Mouse (Mus musculus): ENCODE data around the gene Med27. TPM values are rescaled to one million over a fixed set of nuclear protein-coding genes. Genes with fewer than 3 reads are reported as not detected.
A peak's percentile ranks its signal among the peaks of the same experiment; 100 is the strongest.

The Med27 gene
- polyA plus RNA-seq, 1 experiment from 2014 or later, result 77.9 TPM

GRCm38 (mm10) chr2:29436376-29436775 lies 89.8 kb downstream of the Med27 start:
- no peaks in the 10 kb centered on the region for H3K9me3 ChIP-seq (ENCODE audit: control insufficient read depth, low read length)
- WGBS, result 75% methylated on average over 6 of the region's 6 CpGs
- no peak overlapping the region for H3K4me3 ChIP-seq (ENCODE audit: low read depth, low read length)
- no peaks in the 10 kb centered on the region for H3K27me3 ChIP-seq (ENCODE audit: control insufficient read depth, insufficient read depth, low read length)
- no peak for ATAC-seq (ENCODE audit: low read depth)
- H3K4me1 ChIP-seq (ENCODE audit: control insufficient read depth, insufficient read depth, low read length), result 0 out of 2 replicates have a peak, but pooled peaks cover 3% of the 10 kb centered on the region
- H3K9ac ChIP-seq (replicated peaks; ENCODE audit: low read depth, low read length), result no peak overlapping the region
- no peaks in the 10 kb centered on the region for H3K36me3 ChIP-seq (ENCODE audit: control insufficient read depth, insufficient read depth, low read length)
- no peak overlapping the region for H3K4me2 ChIP-seq (ENCODE audit: low read depth, low read length)
- H3K27ac ChIP-seq (ENCODE audit: low read depth, low read length), result no peak overlapping the region

DNA sequence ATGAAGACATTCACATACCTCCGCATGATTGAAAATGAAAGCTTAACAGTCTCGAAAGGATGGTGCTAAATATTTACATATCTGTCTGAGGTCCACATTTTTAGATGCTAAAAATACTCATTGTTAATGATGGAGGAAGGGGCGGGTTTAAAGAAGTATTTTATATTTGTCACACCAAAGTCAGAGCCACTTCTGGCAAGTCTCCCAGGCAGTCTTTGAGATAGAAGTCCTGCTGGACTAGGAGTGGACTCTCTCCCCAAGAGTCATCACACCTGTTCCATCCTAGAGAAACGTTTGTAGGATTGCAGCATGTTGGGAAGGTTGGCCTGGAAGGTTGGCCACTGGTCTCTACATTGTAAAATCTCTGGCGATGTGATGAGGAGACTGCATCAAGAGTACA lies 90.5 kb downstream of the Med27 start:
- ATAC-seq (ENCODE audit: low read depth), result no peak
- Histone ChIP-seq H3K4me2 (ENCODE audit: low read depth, low read length) (no peak overlapping the region), H3K27ac (ENCODE audit: low read depth, low read length) (no peak overlapping the region), H3K4me1 (ENCODE audit: control insufficient read depth, insufficient read depth, low read length) (0 out of 2 replicates have a peak, but pooled peaks cover 3% of the 10 kb centered on the region), H3K4me3 (ENCODE audit: low read depth, low read length) (no peak overlapping the region), H3K9ac (replicated peaks; ENCODE audit: low read depth, low read length) (no peak overlapping the region), H3K36me3 (ENCODE audit: control insufficient read depth, insufficient read depth, low read length) (no peaks in the 10 kb centered on the region), H3K9me3 (ENCODE audit: control insufficient read depth, low read length) (no peaks in the 10 kb centered on the region), H3K27me3 (ENCODE audit: control insufficient read depth, insufficient read depth, low read length) (no peaks in the 10 kb centered on the region)
- WGBS, result 88% methylated on average over 5 of the region's 5 CpGs

GRCm38 (mm10) chr2:29437861-29438529 lies 91.4 kb downstream of the Med27 start:
- H3K9me3 ChIP-seq (ENCODE audit: control insufficient read depth, low read length), result no peaks in the 10 kb centered on the region
- WGBS, result 89% methylated on average over 4 of the region's 4 CpGs

GRCm38 (mm10) chr2:29438530-29438862 lies 91.9 kb downstream of the Med27 start:
- 80% methylated on average over 5 of the region's 5 CpGs for WGBS
- Histone ChIP-seq H3K9me3 (ENCODE audit: control insufficient read depth, low read length) (no peaks in the 10 kb centered on the region), H3K27me3 (ENCODE audit: control insufficient read depth, insufficient read depth, low read length) (no peaks in the 10 kb centered on the region), H3K36me3 (ENCODE audit: control insufficient read depth, insufficient read depth, low read length) (no peaks in the 10 kb centered on the region), H3K27ac (ENCODE audit: low read depth, low read length) (no peak overlapping the region), H3K4me3 (ENCODE audit: low read depth, low read length) (no peak overlapping the region), H3K9ac (replicated peaks; ENCODE audit: low read depth, low read length) (no peak overlapping the region), H3K4me2 (ENCODE audit: low read depth, low read length) (no peak overlapping the region), H3K4me1 (ENCODE audit: control insufficient read depth, insufficient read depth, low read length) (0 out of 2 replicates have a peak, but pooled peaks cover 3% of the 10 kb centered on the region)
- ATAC-seq (ENCODE audit: low read depth), result no peak

More at GRCm38 (mm10) chr2:29437861-29438529, 91.4 kb downstream of the Med27 start:
- Histone ChIP-seq H3K4me2 (ENCODE audit: low read depth, low read length) (no peak overlapping the region), H3K27me3 (ENCODE audit: control insufficient read depth, insufficient read depth, low read length) (no peaks in the 10 kb centered on the region), H3K4me1 (ENCODE audit: control insufficient read depth, insufficient read depth, low read length) (0 out of 2 replicates have a peak, but pooled peaks cover 3% of the 10 kb centered on the region), H3K36me3 (ENCODE audit: control insufficient read depth, insufficient read depth, low read length) (no peaks in the 10 kb centered on the region), H3K4me3 (ENCODE audit: low read depth, low read length) (no peak overlapping the region), H3K27ac (ENCODE audit: low read depth, low read length) (no peak overlapping the region), H3K9ac (replicated peaks; ENCODE audit: low read depth, low read length) (no peak overlapping the region)
- no peak for ATAC-seq (ENCODE audit: low read depth)

- WGBS, result 66% methylated on average over 1 of the region's 1 CpGs
- no peak for ATAC-seq (ENCODE audit: low read depth)
- H3K27ac ChIP-seq (ENCODE audit: low read depth, low read length), result no peak overlapping the region
Measured at GRCm38 (mm10) chr2:29438986-29439385, 92.4 kb downstream of the Med27 start.

GRCm38 (mm10) chr2:29439396-29439795 lies 92.8 kb downstream of the Med27 start:
- ATAC-seq (ENCODE audit: low read depth), result no peak
- Histone ChIP-seq H3K9ac (replicated peaks; ENCODE audit: low read depth, low read length) (no peak overlapping the region), H3K27me3 (ENCODE audit: control insufficient read depth, insufficient read depth, low read length) (no peaks in the 10 kb centered on the region), H3K9me3 (ENCODE audit: control insufficient read depth, low read length) (no peaks in the 10 kb centered on the region), H3K4me1 (ENCODE audit: control insufficient read depth, insufficient read depth, low read length) (0 out of 2 replicates have a peak, but pooled peaks cover 3% of the 10 kb centered on the region), H3K36me3 (ENCODE audit: control insufficient read depth, insufficient read depth, low read length) (no peaks in the 10 kb centered on the region), H3K4me3 (ENCODE audit: low read depth, low read length) (no peak overlapping the region), H3K4me2 (ENCODE audit: low read depth, low read length) (no peak overlapping the region), H3K27ac (ENCODE audit: low read depth, low read length) (no peak overlapping the region)
- WGBS, result 60% methylated on average over 7 of the region's 7 CpGs

More at GRCm38 (mm10) chr2:29438986-29439385, 92.4 kb downstream of the Med27 start:
- 0 out of 2 replicates have a peak, but pooled peaks cover 3% of the 10 kb centered on the region for H3K4me1 ChIP-seq (ENCODE audit: control insufficient read depth, insufficient read depth, low read length)
- H3K4me2 ChIP-seq (ENCODE audit: low read depth, low read length), result no peak overlapping the region
- H3K27me3 ChIP-seq (ENCODE audit: control insufficient read depth, insufficient read depth, low read length), result no peaks in the 10 kb centered on the region
- H3K36me3 ChIP-seq (ENCODE audit: control insufficient read depth, insufficient read depth, low read length), result no peaks in the 10 kb centered on the region
- H3K9ac ChIP-seq (replicated peaks; ENCODE audit: low read depth, low read length), result no peak overlapping the region
- no peaks in the 10 kb centered on the region for H3K9me3 ChIP-seq (ENCODE audit: control insufficient read depth, low read length)
- H3K4me3 ChIP-seq (ENCODE audit: low read depth, low read length), result no peak overlapping the region

DNA sequence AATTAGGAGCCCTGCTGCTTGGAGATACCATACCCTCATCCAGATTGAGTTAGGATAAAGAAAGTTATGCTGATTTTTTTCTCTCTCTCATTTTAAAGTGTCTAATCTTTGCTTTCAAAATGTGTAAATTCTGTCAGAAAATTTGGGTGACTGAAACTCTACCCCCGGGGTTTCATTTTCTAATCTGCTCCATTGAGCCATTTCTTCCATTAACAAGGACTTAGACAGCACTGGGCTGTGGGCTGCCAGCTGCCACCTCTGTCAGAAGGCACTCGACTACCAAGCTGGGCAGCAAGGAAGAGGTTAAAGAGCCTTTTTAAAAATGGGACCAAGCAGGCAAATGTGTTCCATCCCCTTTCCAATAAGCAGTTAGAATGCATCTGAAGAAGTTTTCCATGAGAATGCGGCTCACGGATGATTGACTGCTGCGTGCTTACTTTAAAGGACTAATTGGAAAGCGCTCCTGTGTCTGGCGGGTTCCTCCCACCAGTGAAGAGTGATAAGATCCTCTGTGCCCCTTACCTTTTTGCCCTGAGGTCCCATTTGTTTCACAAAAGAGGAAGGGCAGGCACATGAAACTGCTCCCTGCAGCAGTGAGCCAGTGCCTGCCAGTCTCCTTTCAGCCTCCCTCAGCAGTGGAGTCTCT lies 93.4 kb downstream of the Med27 start:
- ATAC-seq (ENCODE audit: low read depth), result no peak
- no peaks in the 10 kb centered on the region for H3K9me3 ChIP-seq (ENCODE audit: control insufficient read depth, low read length)
- H3K36me3 ChIP-seq (ENCODE audit: control insufficient read depth, insufficient read depth, low read length), result no peaks in the 10 kb centered on the region
- WGBS, result 49% methylated on average over 7 of the region's 7 CpGs
- H3K4me2 ChIP-seq (ENCODE audit: low read depth, low read length), result no peak overlapping the region
- no peaks in the 10 kb centered on the region for H3K27me3 ChIP-seq (ENCODE audit: control insufficient read depth, insufficient read depth, low read length)
- no peak overlapping the region for H3K4me3 ChIP-seq (ENCODE audit: low read depth, low read length)
- H3K27ac ChIP-seq (ENCODE audit: low read depth, low read length), result no peak overlapping the region
- 0 out of 2 replicates have a peak overlapping the region, but pooled peaks have one; percentile 7 for H3K9ac ChIP-seq (replicated peaks; ENCODE audit: low read depth, low read length)
- H3K4me1 ChIP-seq (ENCODE audit: control insufficient read depth, insufficient read depth, low read length), result 0 out of 2 replicates have a peak, but pooled peaks cover 3% of the 10 kb centered on the region

DNA sequence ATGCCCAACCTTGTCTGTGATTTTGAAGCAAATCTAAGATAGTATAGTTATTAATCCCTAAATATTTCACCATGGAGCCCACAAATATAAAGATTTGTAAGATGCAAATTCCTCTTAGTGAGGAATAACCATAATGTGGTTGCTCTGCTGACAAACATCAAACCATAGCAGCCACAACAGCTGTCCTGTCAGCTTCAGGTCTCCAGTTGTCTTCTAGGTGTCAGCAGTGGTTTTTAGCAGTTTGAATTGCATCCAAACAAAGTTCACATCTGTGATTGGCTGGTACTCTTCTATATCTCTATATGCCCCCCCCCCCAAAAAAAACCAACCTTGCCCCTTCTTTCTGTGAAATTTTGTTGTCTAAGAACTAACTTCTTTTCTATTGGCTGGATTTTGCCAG lies 95.7 kb downstream of the Med27 start:
- 0 out of 2 replicates have a peak, but pooled peaks cover 3% of the 10 kb centered on the region for H3K4me1 ChIP-seq (ENCODE audit: control insufficient read depth, insufficient read depth, low read length)
- no peaks in the 10 kb centered on the region for H3K9me3 ChIP-seq (ENCODE audit: control insufficient read depth, low read length)
- no peak overlapping the region for H3K27ac ChIP-seq (ENCODE audit: low read depth, low read length)
- H3K4me3 ChIP-seq (ENCODE audit: low read depth, low read length), result no peak overlapping the region
- no peak for ATAC-seq (ENCODE audit: low read depth)
- no peak overlapping the region for H3K9ac ChIP-seq (replicated peaks; ENCODE audit: low read depth, low read length)
- no peaks in the 10 kb centered on the region for H3K36me3 ChIP-seq (ENCODE audit: control insufficient read depth, insufficient read depth, low read length)
- no peak overlapping the region for H3K4me2 ChIP-seq (ENCODE audit: low read depth, low read length)
- H3K27me3 ChIP-seq (ENCODE audit: control insufficient read depth, insufficient read depth, low read length), result no peaks in the 10 kb centered on the region

DNA sequence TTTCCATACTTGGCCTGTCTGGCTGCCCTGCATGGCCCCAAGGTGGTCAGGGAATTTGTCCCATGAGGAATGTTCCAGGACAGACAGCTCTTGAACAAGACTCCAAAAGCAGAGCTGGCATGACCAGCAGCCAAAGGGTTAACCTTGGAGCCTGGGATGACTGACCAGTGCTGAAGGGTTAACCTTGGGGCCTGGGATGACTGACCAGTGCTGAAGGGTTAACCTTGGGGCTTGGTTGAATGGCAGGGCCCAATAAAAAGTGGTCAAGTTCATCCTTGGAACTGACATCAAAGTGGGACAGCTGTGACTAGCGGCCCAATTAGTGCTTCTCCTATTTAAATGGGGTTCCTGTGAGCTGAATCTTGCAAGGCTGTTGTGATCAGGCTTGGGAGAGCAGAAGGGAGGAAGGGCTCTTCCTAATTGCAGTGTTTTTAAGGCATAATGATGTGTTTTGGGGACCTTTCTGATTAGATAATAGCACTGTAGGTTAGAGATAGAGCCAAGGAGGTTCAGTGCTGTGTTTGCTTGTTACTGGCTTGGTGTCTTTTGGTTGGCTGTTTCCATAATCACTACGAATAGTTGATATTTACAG lies 97.1 kb downstream of the Med27 start:
- WGBS, result 70% methylated on average over 2 of the region's 2 CpGs
- H3K36me3 ChIP-seq (ENCODE audit: control insufficient read depth, insufficient read depth, low read length), result no peaks in the 10 kb centered on the region
- no peak for ATAC-seq (ENCODE audit: low read depth)
- no peak overlapping the region for H3K4me3 ChIP-seq (ENCODE audit: low read depth, low read length)
- no peak overlapping the region for H3K4me2 ChIP-seq (ENCODE audit: low read depth, low read length)
- H3K9me3 ChIP-seq (ENCODE audit: control insufficient read depth, low read length), result no peaks in the 10 kb centered on the region
- no peak overlapping the region for H3K27ac ChIP-seq (ENCODE audit: low read depth, low read length)
- 0 out of 2 replicates have a peak, but pooled peaks cover under 1% of the 10 kb centered on the region for H3K4me1 ChIP-seq (ENCODE audit: control insufficient read depth, insufficient read depth, low read length)
- no peak overlapping the region for H3K9ac ChIP-seq (replicated peaks; ENCODE audit: low read depth, low read length)
- no peaks in the 10 kb centered on the region for H3K27me3 ChIP-seq (ENCODE audit: control insufficient read depth, insufficient read depth, low read length)
